23 mouse cellular contexts compared by ENCODE assay signal in genomic region chr17:37535173-37535572, GRCm38 (mm10). TPM values are rescaled to one million over a fixed set of nuclear protein-coding genes. Genes with fewer than 3 reads are reported as not detected.
"Had no signal": no experiment of that assay in that cellular context is flagged by ENCODE, and none has a peak within 500 bp of the region (broad histone marks: within the 10 kb centered on the region; RNA-seq: fewer than 3 reads in every experiment).

No protein-coding gene starts in this region.

- H3K36me3 ChIP-seq: midbrain, embryonic 10.5 days; midbrain, embryonic 12.5 days; neural tube, embryonic 13.5 days; stomach, embryonic 15.5 days had no signal

- H3K4me1 ChIP-seq: midbrain, embryonic 10.5 days; midbrain, embryonic 12.5 days; neural tube, embryonic 13.5 days; stomach, embryonic 15.5 days had no signal

- H3K27me3 ChIP-seq: midbrain, embryonic 12.5 days; neural tube, embryonic 13.5 days; stomach, embryonic 15.5 days had no signal

- H3K4me3 ChIP-seq: midbrain, embryonic 10.5 days; midbrain, embryonic 12.5 days; myocyte; neural tube, embryonic 13.5 days; stomach, embryonic 15.5 days had no signal

- H3K27ac ChIP-seq: midbrain, embryonic 10.5 days; midbrain, embryonic 12.5 days; neural tube, embryonic 13.5 days; stomach, embryonic 15.5 days; stomach, postnatal 0 days had no signal

- H3K9me3 ChIP-seq: midbrain, embryonic 10.5 days; midbrain, embryonic 12.5 days; neural tube, embryonic 13.5 days; stomach, embryonic 15.5 days had no signal

- DNase-seq: lung, adult 18-20 months; lung, embryonic 14.5 days; lung, postnatal 10 days; lung, postnatal 4 days; midbrain, embryonic 14.5 days; right cerebral cortex, postnatal 14 days; thymus, adult 2 months; thymus, postnatal 25 days had no signal

- ATAC-seq: midbrain, embryonic 16.5 days had no signal

- H3K9ac ChIP-seq: lung, embryonic 14.5 days; midbrain, embryonic 12.5 days; neural tube, embryonic 13.5 days; stomach, embryonic 15.5 days had no signal

RNA-seq across cellular contexts. Expression of gene Olfr111, which starts 27.3 kb away (rescaled TPM):
- total RNA-seq: megakaryocyte, adult 5-6 weeks; megakaryocyte-erythroid progenitor cell, adult 5-6 weeks; neutrophil, adult 5-6 weeks had no signal
- polyA plus RNA-seq: liver, embryonic 16.5 days; lung, embryonic 14.5 days; lung, embryonic 16.5 days; midbrain, embryonic 10.5 days; midbrain, embryonic 12.5 days; midbrain, embryonic 14.5 days; midbrain, embryonic 16.5 days; myocyte; neural tube, embryonic 11.5 days; neural tube, embryonic 13.5 days; stomach, embryonic 15.5 days; stomach, postnatal 0 days; testis, adult 2 months had no signal

RNA-seq across cellular contexts. Expression of gene Olfr112, which starts 34.1 kb away (rescaled TPM):
- total RNA-seq: megakaryocyte, adult 5-6 weeks; megakaryocyte-erythroid progenitor cell, adult 5-6 weeks; neutrophil, adult 5-6 weeks had no signal
- polyA plus RNA-seq: liver, embryonic 16.5 days; lung, embryonic 14.5 days; lung, embryonic 16.5 days; midbrain, embryonic 10.5 days; midbrain, embryonic 12.5 days; midbrain, embryonic 14.5 days; midbrain, embryonic 16.5 days; myocyte; neural tube, embryonic 11.5 days; neural tube, embryonic 13.5 days; spleen, adult 2 months; stomach, embryonic 15.5 days; stomach, postnatal 0 days; thymus, adult 2 months had no signal

RNA-seq across cellular contexts. Expression of gene Olfr113, which starts 42.3 kb away (rescaled TPM):
- total RNA-seq: megakaryocyte, adult 5-6 weeks; megakaryocyte-erythroid progenitor cell, adult 5-6 weeks; neutrophil, adult 5-6 weeks had no signal
- polyA plus RNA-seq: liver, embryonic 16.5 days; lung, embryonic 14.5 days; lung, embryonic 16.5 days; midbrain, embryonic 10.5 days; midbrain, embryonic 12.5 days; midbrain, embryonic 14.5 days; midbrain, embryonic 16.5 days; myocyte; neural tube, embryonic 11.5 days; neural tube, embryonic 13.5 days; spleen, adult 2 months; stomach, embryonic 15.5 days; stomach, postnatal 0 days; testis, adult 2 months; thymus, adult 2 months had no signal

RNA-seq across cellular contexts. Expression of gene Olfr110, which starts 42.9 kb away (rescaled TPM):
- total RNA-seq: megakaryocyte, adult 5-6 weeks; megakaryocyte-erythroid progenitor cell, adult 5-6 weeks; neutrophil, adult 5-6 weeks had no signal
- polyA plus RNA-seq: liver, embryonic 16.5 days; lung, embryonic 14.5 days; lung, embryonic 16.5 days; midbrain, embryonic 10.5 days; midbrain, embryonic 12.5 days; midbrain, embryonic 14.5 days; midbrain, embryonic 16.5 days; myocyte; neural tube, embryonic 11.5 days; neural tube, embryonic 13.5 days; spleen, adult 2 months; stomach, embryonic 15.5 days; stomach, postnatal 0 days; testis, adult 2 months had no signal

RNA-seq across cellular contexts. Expression of gene H2-M2, which starts 51.8 kb away (rescaled TPM):
- total RNA-seq: megakaryocyte-erythroid progenitor cell, adult 5-6 weeks; neutrophil, adult 5-6 weeks had no signal
- polyA plus RNA-seq: liver, embryonic 16.5 days; lung, embryonic 14.5 days; lung, embryonic 16.5 days; midbrain, embryonic 10.5 days; midbrain, embryonic 12.5 days; midbrain, embryonic 14.5 days; midbrain, embryonic 16.5 days; myocyte; neural tube, embryonic 11.5 days; neural tube, embryonic 13.5 days; stomach, embryonic 15.5 days; stomach, postnatal 0 days; testis, adult 2 months had no signal
